Mouse (Mus musculus): ENCODE data around the gene Traf2. TPM values are rescaled to one million over a fixed set of nuclear protein-coding genes. Genes with fewer than 3 reads are reported as not detected.

The Traf2 gene
- polyA plus RNA-seq, 1 experiment, result 16.2 TPM

DNA sequence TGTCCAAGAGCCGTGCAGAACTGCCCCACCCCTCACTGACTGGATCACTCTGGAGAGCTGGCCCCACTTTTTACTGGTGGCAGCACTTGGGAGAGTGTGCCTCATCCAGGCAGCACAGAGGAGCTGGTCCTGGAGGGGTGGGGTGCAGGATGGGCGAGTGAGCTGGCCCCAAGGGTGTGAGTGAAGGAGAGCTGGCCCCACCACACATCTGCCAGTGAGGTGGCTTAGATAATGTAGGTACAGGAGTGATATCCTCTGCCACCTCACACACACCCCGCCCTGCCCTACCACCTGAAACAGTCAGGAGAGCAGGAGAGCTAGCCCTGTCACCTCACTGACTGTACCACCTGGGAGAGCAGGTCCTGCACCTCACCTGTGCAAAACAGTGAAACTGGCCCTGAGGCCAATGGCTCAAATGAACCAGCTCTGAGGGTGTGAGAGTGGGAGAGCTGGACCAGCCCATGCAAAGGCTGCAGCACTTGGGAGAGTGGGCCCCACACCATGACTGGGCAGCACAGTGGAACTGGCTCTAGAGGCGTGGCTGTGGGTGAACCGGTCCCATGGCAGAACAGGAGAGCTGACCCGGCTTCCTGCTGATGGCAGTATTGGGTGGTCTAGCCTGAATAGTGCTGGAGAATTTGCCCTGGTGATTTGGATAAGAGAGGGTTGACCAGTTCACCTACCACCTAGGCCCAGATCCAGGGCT is 58.6 kb downstream of the Traf2 start:
- 72% methylated on average over 6 of the region's 6 CpGs for WGBS
- no peak for TF ChIP-seq POLR2A (IDR thresholded peaks at IDR 0.05; ENCODE audit: borderline replicate concordance, extremely low read depth, low read depth, low read length)
- no peak for TF ChIP-seq CTCF (IDR thresholded peaks at IDR 0.05; ENCODE audit: insufficient read depth, low read length)
- DNase-seq, result no peak

DNA sequence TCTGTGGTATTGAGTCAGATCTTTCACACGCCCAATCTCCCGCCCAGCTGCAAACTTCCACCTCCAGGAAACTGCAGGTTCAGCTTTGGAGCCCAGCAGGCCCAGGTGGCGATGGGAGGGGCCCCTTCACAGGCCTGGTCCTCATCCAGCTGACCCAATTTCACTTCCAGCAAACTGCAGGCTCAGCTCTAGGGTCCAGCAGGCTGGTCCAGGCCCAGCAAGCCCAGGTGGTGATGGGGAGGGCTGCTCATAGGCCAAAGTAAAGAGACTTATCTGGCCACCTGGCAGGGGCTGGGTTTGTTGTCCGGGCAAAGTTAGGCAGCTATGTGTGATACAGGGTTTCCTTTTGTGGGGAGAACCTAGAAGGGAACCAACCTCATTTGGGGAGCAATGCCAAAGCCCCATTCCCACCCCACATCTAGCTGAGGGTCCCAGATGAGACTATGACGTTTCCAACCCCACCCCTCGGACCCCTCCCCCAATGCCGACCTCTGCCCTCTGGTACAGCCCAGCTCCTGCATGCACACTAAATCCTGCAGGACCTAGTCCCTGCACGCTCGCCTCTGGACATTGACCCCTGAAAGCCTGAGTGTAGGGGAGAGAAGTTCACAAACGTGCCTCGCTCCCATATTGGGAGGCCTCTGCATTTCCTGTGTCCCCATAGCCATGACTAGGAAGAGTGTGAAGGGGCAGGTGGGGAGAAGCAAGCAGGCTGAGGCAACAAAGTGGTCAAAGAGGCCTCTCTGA is 61.7 kb downstream of the Traf2 start:
- WGBS, result 63% methylated on average over 11 of the region's 11 CpGs
- no peak overlapping the region for H3K4me3 ChIP-seq (replicated peaks; ENCODE audit: extremely low read depth, low read depth, low read length)
- no peak for DNase-seq
- TF ChIP-seq POLR2A (IDR thresholded peaks at IDR 0.05; ENCODE audit: borderline replicate concordance, extremely low read depth, low read depth, low read length), result no peak
- no peak for TF ChIP-seq CTCF (IDR thresholded peaks at IDR 0.05; ENCODE audit: insufficient read depth, low read length)
- H3K4me1 ChIP-seq (ENCODE audit: control insufficient read depth, insufficient read depth, low read length), result no peaks in the 10 kb centered on the region

More for the DNA sequence above, 58.6 kb downstream of the Traf2 start:
- H3K4me1 ChIP-seq (ENCODE audit: control insufficient read depth, insufficient read depth, low read length), result no peaks in the 10 kb centered on the region
- H3K4me3 ChIP-seq (replicated peaks; ENCODE audit: extremely low read depth, low read depth, low read length), result no peak overlapping the region

DNA sequence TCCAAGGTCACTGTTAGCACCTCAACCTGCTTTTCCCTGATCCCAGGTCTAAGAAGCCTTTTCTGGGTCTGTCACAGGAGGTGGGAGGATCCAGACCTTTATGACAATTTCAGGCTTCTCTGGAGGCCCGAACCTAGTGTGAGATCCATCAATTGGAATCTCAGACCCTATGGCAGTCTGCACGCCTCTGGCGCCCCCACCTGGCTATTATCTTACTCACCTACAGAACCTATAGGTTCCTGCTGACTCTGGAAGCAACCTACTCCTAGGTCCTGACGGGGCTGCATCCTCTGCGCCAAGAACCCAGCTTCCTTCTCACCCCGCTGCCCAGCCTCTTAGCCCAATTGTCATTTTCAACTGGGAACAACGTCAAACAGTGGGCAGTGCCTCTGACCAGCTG is 63.8 kb downstream of the Traf2 start:
- WGBS, result 25% methylated on average over 7 of the region's 7 CpGs
- Histone ChIP-seq H3K4me1 (ENCODE audit: control insufficient read depth, insufficient read depth, low read length) (no peaks in the 10 kb centered on the region), H3K4me3 (replicated peaks; ENCODE audit: extremely low read depth, low read depth, low read length) (no peak overlapping the region)
- TF ChIP-seq POLR2A (IDR thresholded peaks at IDR 0.05; ENCODE audit: borderline replicate concordance, extremely low read depth, low read depth, low read length), result no peak
- peak; percentile 60 for TF ChIP-seq CTCF (IDR thresholded peaks at IDR 0.05; ENCODE audit: insufficient read depth, low read length)
- DNase-seq, result no peak

DNA sequence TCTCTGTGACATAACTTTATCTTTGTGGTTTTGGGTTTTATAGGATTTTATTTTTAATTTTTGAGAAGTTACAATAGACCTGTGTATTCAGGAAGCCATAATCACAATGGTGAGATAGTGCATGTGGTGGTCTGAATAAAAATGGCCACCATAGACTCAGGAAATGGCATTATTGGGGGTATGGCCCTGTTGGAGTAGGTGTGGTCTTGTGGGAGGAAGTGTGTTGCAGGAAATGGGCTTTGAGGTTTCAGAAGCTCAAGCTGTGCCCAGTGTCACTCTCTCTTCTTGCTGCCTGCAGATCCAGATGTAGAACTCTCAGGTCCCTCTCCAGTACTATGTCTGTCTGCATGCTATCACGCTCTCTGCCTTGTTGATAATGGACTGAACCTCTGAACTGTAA is 66.2 kb downstream of the Traf2 start:
- Histone ChIP-seq H3K4me1 (ENCODE audit: control insufficient read depth, insufficient read depth, low read length) (no peaks in the 10 kb centered on the region), H3K4me3 (replicated peaks; ENCODE audit: extremely low read depth, low read depth, low read length) (no peak overlapping the region)
- no peak for TF ChIP-seq CTCF (IDR thresholded peaks at IDR 0.05; ENCODE audit: insufficient read depth, low read length)
- DNase-seq, result no peak
- WGBS, result 98% methylated on average over 1 of the region's 1 CpGs

DNA sequence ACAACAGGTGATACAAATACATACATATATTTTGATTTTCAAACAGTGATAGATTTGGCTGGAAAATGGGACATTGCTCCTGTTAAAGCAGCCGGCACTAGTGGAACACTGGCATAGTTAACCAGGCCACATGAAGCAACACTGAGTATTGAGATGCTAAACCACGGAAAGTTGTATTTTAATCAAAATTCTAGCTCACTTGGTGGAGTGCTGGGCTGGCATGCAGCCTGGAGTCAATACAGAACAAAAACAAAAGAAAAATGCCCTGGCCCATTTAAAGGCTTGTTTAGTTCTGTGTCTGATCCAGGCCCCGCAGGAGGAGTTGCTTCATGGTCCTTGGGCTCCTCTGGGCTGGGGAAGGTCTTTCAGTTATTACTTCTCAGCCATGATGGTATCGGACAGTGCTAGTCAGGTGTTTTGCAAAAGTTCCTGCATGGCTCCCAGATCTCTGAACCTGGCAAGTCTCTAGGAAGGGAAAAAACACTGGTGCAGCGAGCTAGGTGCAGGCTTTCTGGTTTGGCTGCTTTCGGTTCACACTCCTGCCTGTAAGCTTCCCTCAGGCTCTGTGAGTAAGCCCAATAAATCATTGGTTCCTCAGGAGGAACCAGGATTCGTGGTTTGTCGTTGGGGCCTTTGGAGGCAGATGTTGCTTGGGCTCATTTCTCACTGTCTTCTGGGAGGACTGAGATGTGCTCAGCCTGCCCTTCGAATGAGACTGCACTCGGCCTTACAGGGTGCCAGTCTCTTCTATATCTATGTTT is 67.0 kb downstream of the Traf2 start:
- TF ChIP-seq POLR2A (IDR thresholded peaks at IDR 0.05; ENCODE audit: borderline replicate concordance, extremely low read depth, low read depth, low read length), result no peak
- TF ChIP-seq CTCF (IDR thresholded peaks at IDR 0.05; ENCODE audit: insufficient read depth, low read length), result no peak
- WGBS, result 66% methylated on average over 10 of the region's 10 CpGs
- H3K4me3 ChIP-seq (replicated peaks; ENCODE audit: extremely low read depth, low read depth, low read length), result no peak overlapping the region
- no peak for DNase-seq
- H3K4me1 ChIP-seq (ENCODE audit: control insufficient read depth, insufficient read depth, low read length), result no peaks in the 10 kb centered on the region

DNA sequence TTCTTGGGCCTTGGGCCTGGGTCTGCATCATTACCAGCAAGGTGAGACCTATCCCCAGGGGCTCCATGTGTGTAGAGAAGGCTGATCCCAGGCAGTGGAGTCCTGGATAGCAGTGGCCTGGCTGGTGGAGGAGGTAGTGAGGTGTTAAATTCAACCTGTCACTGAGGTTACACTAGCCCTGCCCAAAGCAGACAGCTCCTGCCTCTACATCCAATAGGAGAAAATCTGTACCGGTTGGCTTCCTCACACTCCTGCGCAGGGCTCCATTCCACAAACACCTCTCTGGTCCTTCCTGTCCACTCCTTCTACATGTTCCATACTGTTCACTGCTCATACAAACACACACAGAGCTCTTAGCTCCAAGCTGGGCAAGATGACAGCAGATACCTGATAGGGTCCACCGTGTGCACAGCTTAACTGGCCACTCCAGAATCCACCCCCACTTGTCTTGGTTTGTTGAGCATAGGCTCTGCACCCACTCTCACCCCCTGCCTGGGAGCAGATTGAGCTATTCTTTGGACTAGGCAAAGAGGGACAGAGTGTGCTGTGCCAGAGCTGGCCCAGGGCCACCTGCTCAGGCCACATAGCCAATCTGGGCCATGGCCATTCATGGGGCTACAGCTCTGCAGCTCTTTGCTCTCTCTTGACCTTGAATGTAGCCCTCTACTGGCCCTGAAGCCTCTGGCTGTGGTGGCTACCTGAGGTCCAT is 68.6 kb downstream of the Traf2 start:
- 77% methylated on average over 3 of the region's 3 CpGs for WGBS
- DNase-seq, result no peak

DNA sequence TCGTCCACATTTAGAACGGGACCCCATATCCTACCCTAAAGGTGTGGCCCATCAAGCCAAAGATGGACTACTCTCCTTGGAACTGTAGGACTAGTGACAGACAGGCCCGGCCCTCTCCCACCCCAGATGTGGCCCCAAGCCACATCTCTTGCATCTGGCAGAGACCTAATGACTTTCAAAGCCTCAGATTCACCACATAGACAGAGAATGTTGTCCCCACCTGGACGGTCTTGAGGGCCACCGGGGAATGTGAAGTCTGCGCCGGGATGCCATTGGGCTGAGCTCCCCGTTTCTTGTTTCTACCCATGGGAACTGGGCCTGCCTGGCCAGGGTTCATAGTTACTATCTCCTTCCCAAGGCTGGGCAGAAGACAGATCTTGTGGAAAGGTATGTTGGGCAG is 69.2 kb downstream of the Traf2 start:
- no peak for DNase-seq
- Histone ChIP-seq H3K4me1 (ENCODE audit: control insufficient read depth, insufficient read depth, low read length) (no peaks in the 10 kb centered on the region), H3K4me3 (replicated peaks; ENCODE audit: extremely low read depth, low read depth, low read length) (no peak overlapping the region)
- WGBS, result 80% methylated on average over 8 of the region's 8 CpGs
- TF ChIP-seq POLR2A (IDR thresholded peaks at IDR 0.05; ENCODE audit: borderline replicate concordance, extremely low read depth, low read depth, low read length) (no peak), CTCF (IDR thresholded peaks at IDR 0.05; ENCODE audit: insufficient read depth, low read length) (no peak)

More for the DNA sequence above, 68.6 kb downstream of the Traf2 start:
- Histone ChIP-seq H3K4me3 (replicated peaks; ENCODE audit: extremely low read depth, low read depth, low read length) (no peak overlapping the region), H3K4me1 (ENCODE audit: control insufficient read depth, insufficient read depth, low read length) (no peaks in the 10 kb centered on the region)
- TF ChIP-seq POLR2A (IDR thresholded peaks at IDR 0.05; ENCODE audit: borderline replicate concordance, extremely low read depth, low read depth, low read length) (no peak), CTCF (IDR thresholded peaks at IDR 0.05; ENCODE audit: insufficient read depth, low read length) (no peak)

DNA sequence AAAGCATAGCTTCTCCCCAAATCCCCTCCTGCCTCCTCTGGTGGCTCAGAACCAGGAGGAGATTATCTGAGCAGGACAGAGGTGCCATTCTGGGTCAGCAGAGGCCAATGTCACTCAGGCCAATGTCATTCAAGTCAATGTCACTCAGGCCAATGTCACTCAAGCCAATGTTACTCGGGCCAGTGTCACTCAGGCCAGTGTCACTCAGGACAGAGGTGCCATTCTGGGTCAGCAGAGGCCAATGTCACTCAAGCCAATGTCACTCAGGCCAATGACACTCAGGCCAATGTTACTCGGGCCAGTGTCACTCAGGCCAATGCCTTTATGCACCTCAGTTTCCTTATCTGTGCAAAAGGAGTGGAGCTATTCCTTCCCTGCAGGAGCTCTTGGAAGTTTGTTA is 74.2 kb downstream of the Traf2 start:
- H3K4me3 ChIP-seq (replicated peaks; ENCODE audit: extremely low read depth, low read depth, low read length), result no peak overlapping the region
- 69% methylated on average over 2 of the region's 2 CpGs for WGBS
- TF ChIP-seq CTCF (IDR thresholded peaks at IDR 0.05; ENCODE audit: insufficient read depth, low read length), result no peak
- no peak for TF ChIP-seq POLR2A (IDR thresholded peaks at IDR 0.05; ENCODE audit: borderline replicate concordance, extremely low read depth, low read depth, low read length)

DNA sequence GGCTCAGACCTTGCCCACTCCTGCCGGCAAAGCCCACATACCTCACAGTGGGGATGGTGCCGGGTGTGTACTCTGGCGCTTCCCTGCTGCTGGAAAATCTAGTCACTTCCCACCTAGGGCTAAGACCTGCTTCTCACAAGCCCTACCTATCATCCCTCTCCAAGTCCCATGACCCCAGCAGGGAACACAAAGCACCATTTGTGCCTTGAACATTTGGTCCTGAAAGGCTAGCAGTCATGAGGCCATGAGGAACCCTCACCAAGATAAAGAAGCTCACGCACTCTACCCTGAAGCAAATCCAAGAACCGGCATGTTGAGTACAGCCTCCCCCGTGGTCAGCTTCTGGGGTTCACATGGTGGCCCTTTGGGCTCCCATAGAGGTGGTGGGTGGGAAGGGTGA is 76.8 kb downstream of the Traf2 start, which contains the start of gene Ptgds:
TSS of gene Ptgds (minus strand) at position 78 of the 400 bp plus-strand sequence.
- Histone ChIP-seq H3K4me1 (ENCODE audit: control insufficient read depth, insufficient read depth, low read length) (no peaks in the 10 kb centered on the region), H3K4me3 (replicated peaks; ENCODE audit: extremely low read depth, low read depth, low read length) (no peak within 1 kb of the TSS)
- DNase-seq, result no peak
- TF ChIP-seq CTCF (IDR thresholded peaks at IDR 0.05; ENCODE audit: insufficient read depth, low read length) (no peak), POLR2A (IDR thresholded peaks at IDR 0.05; ENCODE audit: borderline replicate concordance, extremely low read depth, low read depth, low read length) (no peak)
- whole genome bisulfite sequencing, result 45% methylated on average over 6 of the region's 6 CpGs

More for the DNA sequence above, 74.2 kb downstream of the Traf2 start:
- H3K4me1 ChIP-seq (ENCODE audit: control insufficient read depth, insufficient read depth, low read length), result no peaks in the 10 kb centered on the region
- DNase-seq, result no peak
